Mouse (Mus musculus) E14TG2a.4 (cell line): ENCODE data around the gene Prox1.

ENCODE experiments used
- CTCF ChIP-seq: conservative IDR thresholded peaks from 2 replicates; pipeline ENCODE4 v1.5.1; 2014; ENCODE audit warnings: low read length
- POU5F1 ChIP-seq: IDR thresholded peaks from 2 replicates; pipeline ENCODE4 v1.6.1; 2014; ENCODE audit warnings: low read length, borderline replicate concordance

DNA sequence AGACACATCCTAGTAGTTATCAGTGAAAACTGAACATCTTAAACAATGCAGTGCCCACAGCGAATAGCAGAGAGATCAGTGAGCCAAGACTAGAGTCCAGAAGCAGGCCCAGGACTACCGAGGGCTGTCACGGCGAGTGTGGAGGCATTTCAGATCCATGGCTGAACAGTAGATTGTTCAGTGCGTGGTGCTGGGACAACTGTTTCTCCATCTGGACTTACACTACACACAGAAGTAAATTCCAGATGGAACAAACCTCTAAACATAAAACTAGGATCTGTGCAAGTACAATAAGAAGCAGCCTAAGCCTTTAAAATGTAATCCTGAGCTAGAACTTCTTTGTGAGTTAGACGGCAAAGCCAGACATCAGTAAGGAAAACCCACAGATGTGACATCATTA lies 42.7 kb upstream of the Prox1 start:
- TF ChIP-seq CTCF (no peak), POU5F1 (no peak)
